Mouse (Mus musculus) small intestine, adult 2 months (tissue): ENCODE measurements around the gene Add1.
A peak's percentile ranks its signal among the peaks of the same experiment; 100 is the strongest.

Source experiments
- CTCF ChIP-seq: fragments of 200-500 bp; IDR thresholded peaks from 2 replicates; pipeline ENCODE4 v1.5.1; 2012; ENCODE audit warnings: low read depth, mild to moderate bottlenecking, control low read depth, inconsistent platforms, low read length, moderate library complexity, mixed read lengths; ENCODE audit not compliant: insufficient replicate concordance, insufficient read length; ENCODE audit errors: extremely low read depth
- POLR2A ChIP-seq: fragments of 200-500 bp; IDR thresholded peaks from 2 replicates; pipeline ENCODE4 v1.6.1; 2012; ENCODE audit warnings: low read depth, mild to moderate bottlenecking, control low read depth, inconsistent platforms, low read length, moderate library complexity

DNA sequence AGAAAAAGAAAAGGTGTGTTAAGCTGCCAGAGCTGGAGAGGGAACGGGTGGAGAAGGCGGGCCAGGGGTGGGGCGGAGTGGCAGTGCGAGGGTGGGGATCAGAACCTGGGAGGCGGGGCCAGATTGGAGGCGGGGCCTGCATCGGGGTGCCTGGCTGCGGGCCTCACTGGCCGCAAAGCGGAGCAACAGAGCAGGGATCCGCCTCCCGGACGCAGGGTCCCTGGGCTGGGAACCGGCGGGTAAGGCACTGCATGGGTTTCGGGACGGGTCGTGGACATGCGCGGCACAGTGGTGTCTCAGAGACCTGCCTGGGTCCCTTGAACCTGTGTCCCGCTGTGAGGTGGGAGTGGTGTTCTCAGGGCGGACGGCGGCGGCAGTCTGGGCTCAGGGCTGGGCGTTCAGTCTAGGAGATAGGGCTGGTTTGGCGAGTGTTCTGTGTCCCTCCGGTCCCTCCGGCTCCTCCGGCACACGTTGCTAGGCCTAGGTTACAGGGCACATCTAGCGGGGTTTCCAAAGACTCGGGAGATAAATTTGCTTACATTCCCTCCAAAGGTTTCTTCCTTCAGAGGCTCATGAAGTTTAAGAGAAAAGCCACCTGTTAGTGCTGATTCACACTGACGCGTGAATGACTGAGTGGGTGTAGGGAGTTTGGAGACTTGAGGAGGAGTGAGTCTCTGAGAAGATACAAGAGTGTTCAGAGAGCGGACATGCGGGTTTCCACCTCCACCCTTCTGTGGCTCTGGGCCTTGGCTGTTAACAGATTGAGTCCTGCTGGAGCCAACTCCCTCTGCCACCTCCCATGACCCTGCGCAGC, 47.6 kb upstream of the Add1 start, which contains the start of gene Sh3bp2:
- TF ChIP-seq POLR2A (peak; percentile 86; the same call in 1 of the 2 replicates), CTCF (no peak)
